Mouse (Mus musculus): ENCODE results near the gene Olfr639.
"Not testable (repeated sequence)": the region's sequence is repeated elsewhere in the genome, so short reads cannot be mapped to it uniquely, and the experiment has no call there.

Olfr639 gene

DNA sequence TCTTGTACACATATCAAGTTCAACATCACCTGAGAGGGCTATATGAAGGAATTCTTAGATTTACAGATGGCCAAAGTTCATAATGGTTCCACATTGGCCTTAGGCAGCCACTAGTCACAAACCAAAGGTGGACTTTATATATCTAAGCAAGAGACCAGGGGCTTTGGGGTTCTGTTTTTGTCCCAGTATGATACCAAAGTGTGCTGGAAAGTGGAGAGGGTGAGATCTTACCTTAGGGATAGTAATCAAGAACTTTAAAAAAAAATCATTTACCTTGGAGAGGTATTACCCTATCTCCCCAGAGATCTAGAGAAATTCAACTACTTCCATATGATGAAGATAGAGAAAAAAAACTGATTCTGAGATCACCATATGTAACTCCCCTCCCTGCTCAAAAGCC lies at the start of gene Olfr639:
Gene Olfr639 (minus strand): TSS at position 101 of the 400 bp plus-strand sequence.
- no peak for DNase-seq (ENCODE audit: low read depth, low spot score)

DNA sequence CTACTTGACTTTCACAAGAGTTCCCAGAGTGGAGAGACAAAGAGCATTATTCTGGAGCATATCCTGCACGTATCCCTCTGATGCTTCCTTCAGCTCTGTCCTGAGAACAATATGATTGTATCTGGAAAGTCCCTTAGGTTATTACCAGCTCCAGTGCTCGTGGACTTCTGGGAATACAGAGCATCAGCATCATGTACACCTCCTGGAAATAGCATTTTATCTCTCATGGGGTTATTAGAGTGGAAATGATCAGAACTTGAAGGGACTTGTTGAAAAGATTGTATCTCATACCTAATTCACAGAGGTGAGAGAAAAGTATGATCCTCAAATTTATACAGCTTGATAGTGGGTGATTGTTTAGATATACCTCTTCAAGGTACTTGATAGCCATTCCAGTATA lies 44.2 kb upstream of the Olfr639 start, which contains the start of gene 4930516K23Rik:
Gene 4930516K23Rik (minus strand): TSS at position 101 of the 400 bp plus-strand sequence.
- no peak for DNase-seq (ENCODE audit: low read depth, low spot score)

DNA sequence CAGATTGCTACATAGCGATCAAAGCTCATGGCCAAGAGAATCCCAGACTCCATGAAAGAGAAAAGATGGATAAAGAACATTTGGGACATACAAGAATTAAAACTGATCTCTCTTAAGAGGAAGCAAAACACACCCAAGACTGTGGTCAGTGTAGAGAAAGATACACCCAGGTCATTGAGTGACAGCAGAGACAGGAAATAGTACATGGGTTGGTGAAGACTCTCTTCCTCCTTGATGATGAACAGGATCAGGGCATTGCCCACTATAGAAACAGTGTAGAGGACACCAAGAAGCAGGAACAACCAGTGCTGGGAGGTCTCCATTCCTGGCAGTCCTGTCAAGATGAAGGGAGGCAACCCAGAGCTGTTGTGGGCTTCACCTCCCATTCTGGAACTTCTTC lies 42.1 kb upstream of the Olfr639 start:
- no peak for DNase-seq (ENCODE audit: low read depth, low spot score)

DNA sequence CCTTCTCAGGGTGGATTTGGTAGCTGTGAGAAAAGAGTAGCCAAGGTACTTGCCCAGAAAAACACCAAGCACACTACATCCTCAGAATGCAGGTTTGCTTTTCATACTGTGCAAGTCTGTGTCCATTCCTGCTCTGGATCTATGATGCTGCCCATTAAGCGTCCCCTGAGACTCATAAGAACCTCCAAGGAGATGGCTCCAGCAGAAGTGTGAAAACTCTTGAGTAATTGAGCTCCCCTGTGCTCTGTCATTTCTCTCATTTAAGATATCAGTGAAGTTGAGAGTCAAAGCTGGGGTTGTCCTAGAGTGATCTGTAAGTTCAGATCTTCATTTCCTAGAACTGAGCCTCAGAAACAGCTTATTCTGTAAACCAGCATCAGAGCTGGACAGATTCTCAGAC lies 35.5 kb upstream of the Olfr639 start, which contains the start of gene Olfr642:
Gene Olfr642 (minus strand): TSS at position 101 of the 400 bp plus-strand sequence.
- no peak for DNase-seq (ENCODE audit: low read depth, low spot score)

DNA sequence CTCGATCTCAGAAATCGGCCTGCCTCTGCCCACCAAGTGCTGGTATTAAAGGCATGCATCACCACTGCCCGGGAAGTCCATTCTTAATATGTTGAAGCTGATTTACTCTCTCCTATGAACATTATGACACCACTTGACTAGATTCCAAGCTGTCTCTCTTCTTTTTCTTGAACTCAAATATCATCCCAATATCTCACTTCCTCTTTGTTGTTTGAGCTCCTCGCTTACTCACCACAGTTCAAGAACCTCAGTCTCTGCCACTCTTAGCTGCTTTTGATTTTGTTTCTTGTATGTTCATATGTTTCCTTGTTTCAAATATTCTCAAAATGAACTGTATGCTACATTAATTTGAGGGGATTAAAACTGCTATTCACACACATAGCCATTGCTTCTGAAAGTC lies 33.6 kb upstream of the Olfr639 start:
- no peak for DNase-seq (ENCODE audit: low read depth, low spot score)

DNA sequence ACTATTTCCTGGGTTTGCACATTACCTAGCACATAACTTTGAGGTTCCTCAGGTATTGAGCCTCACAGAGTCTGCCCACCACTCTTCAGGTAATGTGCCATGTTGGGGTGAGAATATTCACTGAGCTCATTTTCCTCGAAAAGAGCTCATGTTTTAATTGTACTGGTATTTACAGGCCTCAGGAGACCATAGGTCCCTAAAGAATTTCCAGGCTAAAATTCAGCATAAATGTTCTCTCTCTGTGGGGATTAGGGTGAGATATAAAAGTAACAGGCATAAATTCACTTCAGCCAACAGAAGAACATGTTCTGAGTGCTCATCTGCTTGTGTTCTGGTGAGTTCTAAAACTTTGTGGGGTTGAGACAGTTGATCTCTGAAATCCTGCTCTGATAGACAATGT lies 18.0 kb upstream of the Olfr639 start, which contains the start of gene Olfr641:
Gene Olfr641 (plus strand): TSS at position 301 of the 400 bp plus-strand sequence.
- no peak for DNase-seq (ENCODE audit: low read depth, low spot score)

DNA sequence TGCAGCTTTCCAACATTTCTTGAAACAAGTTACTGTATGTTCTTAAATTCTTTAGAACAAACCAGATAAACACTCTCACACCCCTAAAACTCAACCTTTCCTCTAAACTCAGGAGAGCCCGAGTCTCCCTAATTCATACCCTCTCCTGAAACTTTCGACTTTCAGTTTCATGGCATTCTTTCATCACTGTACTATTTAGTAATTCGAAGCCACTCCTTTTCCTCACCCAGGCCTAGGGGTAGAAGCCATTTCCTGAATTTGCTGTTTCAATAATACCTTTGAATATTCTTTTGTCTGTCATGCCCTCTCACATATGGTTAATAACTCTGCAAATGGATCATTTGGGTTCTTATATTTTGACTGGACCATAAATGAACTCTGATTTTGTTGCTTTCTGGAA lies 9.9 kb upstream of the Olfr639 start:
- no peak for DNase-seq (ENCODE audit: low read depth, low spot score)

DNA sequence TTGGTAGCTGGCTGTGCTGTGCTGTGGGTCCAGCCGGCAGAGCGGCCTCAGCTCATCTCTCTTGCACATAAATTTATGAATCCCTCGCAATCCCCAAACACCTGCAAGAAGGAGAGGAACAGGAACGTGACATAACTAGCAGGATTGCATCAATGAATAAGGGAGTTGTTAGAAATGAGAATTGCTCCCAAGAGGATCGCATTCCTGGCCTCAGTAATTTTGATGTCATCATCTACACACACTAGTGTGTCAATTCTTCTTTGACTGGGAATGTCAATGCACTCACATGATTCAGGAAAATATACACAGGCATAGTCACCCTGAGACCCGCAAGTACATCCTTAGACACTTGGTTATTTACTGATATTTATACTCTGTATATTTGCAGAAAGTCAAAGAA lies 8.4 kb upstream of the Olfr639 start, which contains the start of gene Olfr640:
Gene Olfr640 (minus strand): TSS at position 101 of the 400 bp plus-strand sequence.
- no peak for DNase-seq (ENCODE audit: low read depth, low spot score)

DNA sequence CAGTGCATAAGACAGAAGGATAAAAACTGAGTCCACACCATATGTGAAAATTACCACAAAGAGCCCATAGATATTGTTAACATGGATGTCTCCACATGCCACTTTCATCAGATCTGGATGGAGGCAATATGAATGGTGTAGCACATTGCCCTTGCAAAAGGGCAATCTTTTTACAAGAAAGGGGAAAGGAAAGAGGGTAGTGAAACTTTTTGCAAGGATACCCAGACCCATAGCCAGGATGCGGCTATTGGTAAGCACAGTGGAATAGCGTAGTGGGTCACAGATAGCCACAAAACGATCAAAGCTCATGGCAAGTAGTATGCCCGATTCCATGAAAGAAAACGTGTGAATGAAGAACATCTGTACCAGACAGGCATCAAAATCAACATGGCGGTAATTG lies 4.5 kb upstream of the Olfr639 start:
- DNase-seq (ENCODE audit: low read depth, low spot score) = no peak

DNA sequence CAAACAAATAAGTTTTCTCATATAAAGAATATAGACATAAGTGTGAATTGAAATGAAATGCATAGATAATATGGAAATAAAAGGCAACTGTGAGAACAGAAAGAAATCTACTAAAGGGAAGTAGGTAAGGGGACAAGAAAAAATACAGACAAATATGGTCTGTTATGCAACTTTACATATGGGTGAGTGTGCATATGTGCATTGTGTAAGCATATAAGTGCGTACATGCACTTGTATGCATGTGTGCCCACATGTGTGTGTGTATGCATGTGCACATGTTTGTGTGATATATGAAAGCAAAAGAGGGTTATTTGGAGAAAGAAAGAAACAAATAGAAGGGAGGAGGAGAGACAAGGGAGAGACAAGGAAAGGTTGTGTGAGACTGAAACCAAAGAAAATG lies 1.9 kb upstream of the Olfr639 start:
- DNase-seq (ENCODE audit: low read depth, low spot score) = no peak

DNA sequence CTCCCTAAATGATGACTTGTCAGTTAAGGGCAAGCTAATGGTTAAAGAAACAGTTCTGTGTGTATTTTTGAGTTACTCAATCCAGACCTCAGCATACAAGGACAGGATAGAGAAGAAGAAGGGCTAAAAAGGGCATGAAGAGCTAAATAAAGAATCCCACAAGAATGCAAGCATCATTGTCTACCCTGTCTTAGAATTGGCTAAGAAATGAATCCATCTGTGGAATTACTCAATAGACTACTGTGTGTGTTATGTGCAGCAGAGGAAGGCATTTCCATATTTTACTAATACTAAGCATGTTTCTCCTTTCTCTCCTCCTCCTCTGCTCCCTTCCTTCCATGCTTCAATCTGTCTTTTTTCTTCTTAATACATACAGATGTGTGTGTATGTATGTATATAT lies 18.0 kb downstream of the Olfr639 start:
- no peak for DNase-seq (ENCODE audit: low read depth, low spot score)

DNA sequence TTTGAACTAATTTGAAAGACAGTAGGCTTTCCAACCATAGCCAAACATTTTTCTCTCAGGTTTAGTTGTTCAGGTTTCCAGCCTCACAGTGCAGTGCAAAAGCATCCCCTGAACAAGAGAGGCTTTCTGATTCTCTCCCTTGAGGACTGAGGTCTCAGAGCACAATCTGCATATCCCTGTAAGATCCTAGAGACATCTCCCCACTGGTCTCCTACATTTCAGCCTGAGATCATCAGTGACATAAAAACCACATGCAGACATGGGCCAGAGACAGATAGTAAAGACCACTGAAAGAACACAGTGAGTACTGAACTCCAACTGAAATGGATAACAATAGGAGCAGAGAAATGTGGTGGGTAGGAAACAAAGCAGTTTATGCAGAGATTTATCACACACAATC lies 18.7 kb downstream of the Olfr639 start, which contains the start of gene Olfr638:
Gene Olfr638 (plus strand): TSS at position 301 of the 400 bp plus-strand sequence.
- no peak for DNase-seq (ENCODE audit: low read depth, low spot score)

DNA sequence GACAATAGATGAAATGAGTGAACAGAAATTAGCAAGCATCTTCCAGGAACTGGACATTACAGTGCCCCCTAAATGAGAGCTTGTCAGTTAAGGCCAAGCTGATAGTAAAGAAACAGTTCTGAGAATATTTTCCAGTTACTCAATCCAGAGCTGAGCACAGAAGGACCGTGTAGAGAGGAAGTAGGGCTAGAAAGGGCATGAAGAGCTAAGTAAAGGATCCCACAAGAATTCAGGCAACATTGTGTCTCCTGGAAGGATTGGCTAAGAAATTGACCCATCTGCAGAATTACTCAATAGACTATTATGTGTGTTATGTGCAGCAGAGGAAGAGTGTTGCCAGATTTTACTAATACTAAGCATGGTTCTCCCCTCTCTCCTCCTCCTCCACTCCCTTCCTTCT lies 45.3 kb downstream of the Olfr639 start:
- DNase-seq (ENCODE audit: low read depth, low spot score) = no peak

DNA sequence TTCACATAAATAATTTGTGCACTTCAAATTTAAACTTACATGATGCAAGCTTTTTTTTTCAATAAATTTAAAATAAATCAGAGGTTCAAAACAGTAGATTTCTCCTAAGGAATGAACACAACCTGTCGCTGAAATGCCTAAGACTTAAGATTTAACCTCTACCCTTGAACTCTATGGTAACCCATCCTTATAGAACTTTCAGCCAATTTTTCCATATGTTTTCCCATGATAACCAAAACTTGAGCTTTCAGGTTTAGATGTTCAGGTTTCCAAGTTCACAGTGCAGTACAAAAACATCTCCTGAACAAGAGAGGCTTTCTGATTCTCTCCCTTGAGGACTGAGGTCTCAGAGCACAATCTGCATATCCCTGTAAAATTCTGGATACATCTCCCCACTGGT lies 46.3 kb downstream of the Olfr639 start, which contains the start of gene Olfr635:
Gene Olfr635 (plus strand): TSS at position 301 of the 400 bp plus-strand sequence.
- no peak for DNase-seq (ENCODE audit: low read depth, low spot score)

DNA sequence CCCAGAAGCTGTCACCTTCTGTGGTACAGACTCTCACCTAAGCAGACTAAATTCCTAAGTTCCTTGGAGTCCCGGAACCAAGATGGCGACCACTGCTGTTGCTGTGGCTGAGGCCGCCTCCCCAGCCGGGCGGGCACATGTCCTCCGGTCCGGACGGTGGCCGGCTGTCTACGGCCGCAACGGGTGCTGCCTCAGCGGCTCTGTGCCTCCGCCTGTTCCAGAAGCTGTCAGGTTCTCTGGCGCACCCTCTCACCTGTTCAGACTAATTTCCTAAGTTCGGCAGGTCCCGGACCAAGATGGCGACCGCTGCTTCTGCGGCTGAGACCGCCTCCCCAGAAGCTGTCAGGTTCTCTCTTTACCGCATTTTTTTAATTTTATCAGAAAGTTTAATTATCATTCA lies 50.2 kb downstream of the Olfr639 start:
- not testable (repeated sequence) for DNase-seq (ENCODE audit: low read depth, low spot score)

All from 3T3-L1 (cell line).